Mouse (Mus musculus): ENCODE measurements around the gene Uso1. TPM values are rescaled to one million over a fixed set of nuclear protein-coding genes. Genes with fewer than 3 reads are reported as not detected.

Gene Uso1
- polyA plus RNA-seq (2012; rRNA removed; ENCODE audit: low replicate concordance) = 15.4 and 21.6 TPM in 2 replicates

GRCm38 (mm10) chr5:92137239-92138046, at the start of gene Uso1:
Gene Uso1, plus strand, starts transcription at chr5:92137938.

GRCm38 (mm10) chr5:92215308-92215707, 77.6 kb downstream of the Uso1 start, which contains the start of gene U90926:
Gene U90926, minus strand, starts transcription at chr5:92215408.

Other genes starting within 250 kb of the Uso1 start
- gene Rchy1, start 174.9 kb upstream of the Uso1 start, polyA plus RNA-seq (2012; rRNA removed; ENCODE audit: low replicate concordance) = 5.1 and 7.0 TPM in 2 replicates
- gene Odaph, start 150.5 kb upstream of the Uso1 start, polyA plus RNA-seq (2012; rRNA removed; ENCODE audit: low replicate concordance) = not detected in 2 replicates
- gene Cdkl2, start 94.1 kb upstream of the Uso1 start, polyA plus RNA-seq (2012; rRNA removed; ENCODE audit: low replicate concordance) = 0.20 and 0.21 TPM in 2 replicates
- 3.8 and 5.1 TPM in 2 replicates for gene G3bp2, start 54.2 kb upstream of the Uso1 start, polyA plus RNA-seq (2012; rRNA removed; ENCODE audit: low replicate concordance)
- gene U90926, start 77.5 kb downstream of the Uso1 start, polyA plus RNA-seq (2012; rRNA removed; ENCODE audit: low replicate concordance) = not detected in 2 replicates
- gene Ppef2, start 118.3 kb downstream of the Uso1 start, polyA plus RNA-seq (2012; rRNA removed; ENCODE audit: low replicate concordance) = 0.27 and 1.1 TPM in 2 replicates
- gene Naaa, start 140.2 kb downstream of the Uso1 start, polyA plus RNA-seq (2012; rRNA removed; ENCODE audit: low replicate concordance) = 42.0 and 59.7 TPM in 2 replicates
- 3.0 and 8.2 TPM in 2 replicates for gene Sdad1, start 172.5 kb downstream of the Uso1 start, polyA plus RNA-seq (2012; rRNA removed; ENCODE audit: low replicate concordance)
- gene Cxcl9, start 190.1 kb downstream of the Uso1 start, polyA plus RNA-seq (2012; rRNA removed; ENCODE audit: low replicate concordance) = 0.61 and 2.8 TPM in 2 replicates
- gene Art3, start 193.9 kb downstream of the Uso1 start, polyA plus RNA-seq (2012; rRNA removed; ENCODE audit: low replicate concordance) = 1.1 and 1.8 TPM in 2 replicates
- gene Cxcl10, start 211.0 kb downstream of the Uso1 start, polyA plus RNA-seq (2012; rRNA removed; ENCODE audit: low replicate concordance) = 4.9 and 11.2 TPM in 2 replicates